Mouse (Mus musculus) mesoderm, embryonic 11.5 days (tissue): ENCODE measurements around the gene Rptor.

Experiments
- DNase-seq: peaks from one replicate; pipeline ENCODE4 v3.0.0-alpha.2; 2012; ENCODE audit warnings: low read depth, low spot score

The Rptor gene

DNA sequence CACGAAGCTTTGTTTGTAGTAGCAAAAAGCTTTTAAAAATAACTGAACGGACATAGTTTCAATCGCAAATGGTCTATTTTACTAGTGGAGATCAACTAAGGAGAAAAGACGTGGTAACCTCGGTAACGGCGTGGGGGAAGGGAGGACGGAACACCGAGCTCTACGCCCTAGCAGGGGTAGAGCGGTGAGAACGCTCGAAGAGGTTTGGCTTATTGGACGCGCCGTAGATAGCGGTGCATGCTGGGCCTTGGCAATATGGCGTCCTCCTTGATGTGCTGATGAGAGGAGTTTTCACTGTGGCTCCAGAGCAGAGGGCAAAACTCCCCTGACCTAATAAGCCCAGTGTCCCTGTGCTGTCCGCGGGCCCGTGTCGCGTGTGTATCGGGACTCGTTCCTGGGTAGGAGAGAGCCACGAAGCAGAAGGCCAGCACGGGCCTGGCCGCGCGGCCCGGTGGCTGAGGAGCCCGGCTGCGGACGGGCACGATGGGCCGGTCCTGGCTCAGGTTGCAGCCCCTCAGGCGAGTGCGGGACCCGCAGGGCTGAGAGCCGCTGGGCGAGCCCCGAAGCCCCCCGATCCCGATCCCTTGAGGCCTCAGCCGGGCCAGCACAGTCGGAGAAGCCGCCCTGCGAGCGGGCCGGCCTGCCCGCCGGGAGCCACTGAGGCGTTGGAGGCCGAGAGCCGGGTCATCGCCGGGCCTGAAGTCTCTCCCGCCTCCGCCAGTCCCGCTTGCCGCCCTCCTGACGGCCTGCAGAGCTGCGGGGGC is at the start of gene Rptor:
TSS of gene Rptor (plus strand) at position 143 of the 764 bp plus-strand sequence.
- DNase-seq: peak; percentile 96

GRCm38 (mm10) chr11:119554706-119555105 is 48.0 kb upstream of the Rptor start:
- DNase-seq: no peak

DNA sequence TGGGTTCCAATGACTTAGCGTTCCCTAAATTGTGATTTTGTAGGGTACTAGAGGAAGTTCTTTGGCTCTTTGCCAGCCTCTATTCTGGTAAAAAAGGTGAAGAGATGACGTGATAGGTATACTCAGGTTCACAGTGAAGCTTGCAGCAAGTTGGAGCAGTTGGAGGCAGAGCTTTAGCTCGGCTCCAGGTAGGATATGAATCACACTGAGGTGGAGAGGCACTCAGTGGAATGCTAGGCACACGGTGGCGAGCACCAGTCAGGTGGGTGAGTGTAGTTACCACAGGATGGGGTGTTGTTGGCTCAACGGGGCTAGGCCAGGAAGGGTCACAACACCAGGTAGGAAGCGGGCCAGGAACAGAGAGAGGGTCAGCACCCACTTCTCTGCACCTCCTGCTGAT is 47.5 kb upstream of the Rptor start:
- DNase-seq: no peak

DNA sequence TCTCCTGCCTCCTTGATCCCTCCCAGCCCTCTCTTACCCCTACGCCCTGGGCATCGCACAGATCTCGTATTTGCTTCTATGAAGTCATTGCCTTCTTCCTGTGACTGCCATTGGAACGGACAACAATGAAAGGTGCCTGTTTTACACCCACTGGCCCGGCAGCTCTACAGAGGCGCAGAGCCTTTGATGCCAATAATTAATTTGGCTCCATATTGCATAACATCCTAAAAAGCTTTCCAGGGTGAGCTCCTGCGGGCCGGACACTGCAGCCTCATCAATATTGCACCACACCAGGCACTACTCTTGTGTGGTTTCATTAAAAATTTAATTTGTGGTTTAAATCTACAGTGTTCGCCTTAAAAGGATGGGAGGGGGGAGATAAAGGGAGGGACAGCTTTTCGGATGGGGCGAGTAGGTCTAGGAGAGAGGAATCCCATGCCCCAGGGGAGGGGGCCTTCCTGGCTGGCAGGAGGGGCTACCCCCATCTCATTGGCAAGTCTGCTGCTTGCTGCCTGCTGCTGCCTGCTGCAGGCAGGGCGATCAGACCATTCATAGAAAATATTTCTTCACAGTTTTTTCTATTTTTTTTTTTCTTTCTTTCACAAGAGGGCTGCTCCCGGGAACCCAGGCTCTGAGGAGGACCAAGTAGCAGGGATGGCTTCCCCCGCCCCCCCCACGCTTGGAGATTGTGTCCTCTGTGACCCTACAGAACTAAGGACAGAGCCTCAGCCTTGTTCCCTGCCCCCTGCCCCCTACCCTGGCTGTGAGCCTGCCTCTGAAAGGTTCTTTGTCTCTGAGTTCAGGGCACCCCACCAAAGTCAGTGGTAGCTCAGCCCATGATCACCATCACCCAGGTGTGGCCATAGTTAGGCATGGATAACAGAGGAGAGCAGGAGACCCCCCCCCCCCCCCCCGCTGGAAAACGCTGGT is 44.5 kb upstream of the Rptor start:
- DNase-seq: no peak

DNA sequence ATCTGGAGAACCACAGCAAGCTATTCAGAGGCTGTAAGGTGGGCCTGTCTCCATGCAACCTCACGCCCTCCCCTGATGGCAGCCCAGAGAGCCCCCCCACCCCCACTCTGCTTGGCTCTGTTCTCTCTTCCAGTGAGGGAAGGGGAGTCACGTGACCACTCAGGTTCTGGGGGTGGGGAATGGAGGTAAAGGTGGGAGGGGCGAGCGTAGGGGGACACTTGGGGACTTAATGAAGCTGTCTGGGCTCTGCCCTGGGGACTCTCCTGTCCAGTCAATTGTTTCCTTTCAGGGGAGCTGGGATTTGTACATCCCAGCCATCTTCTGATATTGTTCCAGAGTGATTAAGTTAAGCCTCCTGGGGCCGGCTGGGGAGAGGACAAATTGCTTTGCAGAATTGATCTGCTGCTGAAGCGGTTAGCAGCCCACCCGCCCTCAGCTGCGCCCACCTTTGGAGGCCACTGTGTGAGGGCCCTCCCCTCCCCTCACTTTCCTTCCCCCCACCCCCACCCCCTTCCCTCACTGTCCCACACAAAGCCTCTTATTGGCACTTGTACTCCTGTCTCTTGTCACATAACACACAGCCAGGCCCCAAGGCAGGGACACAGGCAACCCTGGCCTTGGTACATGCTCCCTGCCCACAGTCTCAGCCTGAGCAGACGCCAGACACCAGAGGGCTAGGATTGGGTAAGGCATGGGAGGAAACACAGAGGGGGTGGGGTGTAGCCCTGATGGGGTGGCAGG is 43.7 kb upstream of the Rptor start:
- DNase-seq: peak; percentile 71

GRCm38 (mm10) chr11:119562286-119562685 is 40.4 kb upstream of the Rptor start:
- DNase-seq: no peak

- no peak for DNase-seq
Observed at GRCm38 (mm10) chr11:119563166-119563565, 39.5 kb upstream of the Rptor start.

DNA sequence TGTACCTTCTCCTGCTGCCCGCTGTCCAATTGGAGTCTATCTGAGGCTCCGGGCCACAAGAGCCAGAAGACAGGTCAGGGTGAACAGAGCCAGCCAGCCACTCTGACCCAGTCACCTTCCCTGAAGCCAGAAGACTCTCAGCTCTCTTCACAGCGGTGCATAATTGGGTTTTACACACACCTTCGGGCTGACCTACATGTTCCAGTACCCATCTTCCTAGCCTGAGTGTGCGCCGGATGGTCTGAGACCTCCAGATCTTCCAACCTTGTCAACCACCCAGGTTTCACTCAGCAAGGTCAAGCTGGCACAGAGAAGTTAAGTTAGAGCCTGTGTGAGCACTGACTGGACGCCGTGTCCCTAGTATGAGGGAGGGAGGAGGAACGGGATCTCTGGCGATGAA is 38.3 kb upstream of the Rptor start:
- no peak for DNase-seq

GRCm38 (mm10) chr11:119565021-119565420 is 37.7 kb upstream of the Rptor start:
- no peak for DNase-seq

GRCm38 (mm10) chr11:119565684-119566083 is 37.0 kb upstream of the Rptor start:
- no peak for DNase-seq

DNA sequence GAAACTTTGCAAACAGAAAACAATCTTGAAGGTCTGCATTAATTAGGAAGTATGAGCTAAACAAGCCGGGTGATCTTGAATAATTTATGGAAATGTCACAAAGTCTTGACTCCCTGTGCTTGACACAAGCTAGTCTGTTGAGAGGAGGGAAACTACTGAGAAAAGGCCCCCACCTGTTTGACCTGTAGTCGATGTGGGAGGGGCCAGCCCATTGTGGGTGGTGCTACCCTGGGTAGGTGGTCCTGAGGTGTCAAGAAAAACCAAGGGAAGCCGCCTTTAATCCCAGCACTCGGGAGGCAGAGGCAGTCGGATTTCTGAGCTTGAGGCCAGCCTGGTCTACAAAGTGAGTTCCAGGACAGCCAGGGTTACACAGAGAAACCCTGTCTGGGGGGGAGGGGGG is 36.5 kb upstream of the Rptor start:
- no peak for DNase-seq

DNA sequence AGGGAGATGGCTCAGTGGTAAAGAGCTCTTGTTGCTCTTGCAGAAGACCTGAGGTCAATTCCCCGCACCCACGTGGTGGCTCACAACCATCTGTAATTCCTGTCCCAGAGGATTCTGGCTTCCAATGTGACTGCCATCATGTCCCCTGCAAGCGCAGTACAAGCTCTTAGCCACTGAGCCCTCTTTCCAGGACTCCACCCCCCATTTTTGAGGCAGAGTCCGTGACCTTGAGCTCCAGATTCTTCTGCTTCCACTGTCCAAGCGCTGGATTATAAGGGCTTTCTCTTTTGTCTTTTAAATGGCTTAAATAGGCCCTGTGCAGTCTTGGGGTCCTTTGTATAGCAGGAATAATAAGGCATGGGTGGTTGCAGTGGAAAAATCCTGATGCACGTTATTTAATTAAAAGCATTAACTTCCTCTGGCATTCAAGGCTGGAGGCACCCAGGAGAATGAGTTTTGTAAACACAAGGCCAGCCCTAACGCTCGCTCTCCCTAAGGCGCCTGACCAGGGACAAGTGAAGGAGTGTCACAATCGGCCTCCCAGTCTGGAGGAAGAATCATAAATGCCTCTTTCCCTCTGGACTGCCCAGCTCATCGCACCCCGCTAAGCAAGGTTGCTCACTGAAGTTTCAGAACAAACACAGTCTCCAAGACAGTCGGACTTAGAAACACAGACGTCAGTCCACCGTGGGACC is 30.2 kb upstream of the Rptor start:
- no peak for DNase-seq

- no peak for DNase-seq
Observed at GRCm38 (mm10) chr11:119576855-119577254, 25.9 kb upstream of the Rptor start.

GRCm38 (mm10) chr11:119577721-119578120 is 25.0 kb upstream of the Rptor start:
- DNase-seq: no peak

DNA sequence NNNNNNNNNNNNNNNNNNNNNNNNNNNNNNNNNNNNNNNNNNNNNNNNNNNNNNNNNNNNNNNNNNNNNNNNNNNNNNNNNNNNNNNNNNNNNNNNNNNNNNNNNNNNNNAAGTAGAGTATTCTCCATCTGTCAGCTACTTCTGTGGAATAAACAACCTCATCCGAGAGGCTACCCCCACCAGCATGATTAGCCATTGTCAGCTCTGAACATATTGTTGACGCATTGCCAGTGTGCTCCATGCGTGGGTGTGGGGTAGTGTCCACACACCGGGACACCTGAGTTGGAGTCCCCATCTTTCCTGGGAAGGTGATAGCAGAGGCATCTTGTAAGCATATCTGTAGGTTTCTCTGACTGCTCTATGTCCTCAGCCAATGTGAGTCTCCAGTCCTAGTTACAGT is 16.2 kb upstream of the Rptor start:
- no peak for DNase-seq

- DNase-seq: no peak
Observed at GRCm38 (mm10) chr11:119587112-119587511, 15.6 kb upstream of the Rptor start.

DNA sequence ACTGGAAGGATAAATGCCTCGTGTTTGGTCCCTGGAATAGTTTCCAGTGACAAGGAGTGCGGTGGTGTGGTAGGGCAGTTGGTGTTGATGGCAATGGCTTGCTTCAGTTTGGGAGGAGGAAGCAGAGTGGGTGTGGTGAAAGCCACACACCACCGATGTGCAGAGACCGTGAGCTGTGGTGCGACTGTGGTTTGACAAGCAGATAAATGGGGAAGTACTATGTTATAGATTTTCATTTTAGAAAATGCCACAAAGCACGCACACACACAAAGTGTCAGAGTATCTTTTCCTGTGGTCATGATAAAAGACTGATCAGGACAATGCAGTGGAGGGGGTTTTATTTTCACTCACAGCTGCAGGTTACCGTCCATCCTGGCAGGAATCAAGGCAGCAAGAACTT is 13.5 kb upstream of the Rptor start:
- DNase-seq: no peak

GRCm38 (mm10) chr11:119593966-119594365 is 8.7 kb upstream of the Rptor start:
- DNase-seq: no peak

DNA sequence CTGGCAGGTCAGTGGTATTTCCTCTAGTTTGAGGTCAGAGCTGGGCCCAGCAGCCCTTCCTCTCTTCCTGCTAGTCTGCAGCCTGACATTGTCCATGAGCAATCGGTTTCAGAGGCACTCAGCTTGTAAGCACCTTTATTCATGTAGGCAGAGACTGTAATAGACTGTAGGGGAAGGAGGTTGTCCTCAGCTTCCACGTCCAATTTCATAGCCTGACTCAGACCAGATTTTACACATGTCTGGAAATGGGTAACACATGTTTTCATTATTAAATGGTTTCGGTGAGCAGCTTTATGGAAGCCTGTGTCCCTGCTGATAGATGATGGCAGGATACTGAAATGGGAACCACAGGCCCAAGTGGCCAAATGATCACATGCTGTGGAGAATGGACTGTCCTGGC is 3.8 kb upstream of the Rptor start:
- DNase-seq: no peak

DNA sequence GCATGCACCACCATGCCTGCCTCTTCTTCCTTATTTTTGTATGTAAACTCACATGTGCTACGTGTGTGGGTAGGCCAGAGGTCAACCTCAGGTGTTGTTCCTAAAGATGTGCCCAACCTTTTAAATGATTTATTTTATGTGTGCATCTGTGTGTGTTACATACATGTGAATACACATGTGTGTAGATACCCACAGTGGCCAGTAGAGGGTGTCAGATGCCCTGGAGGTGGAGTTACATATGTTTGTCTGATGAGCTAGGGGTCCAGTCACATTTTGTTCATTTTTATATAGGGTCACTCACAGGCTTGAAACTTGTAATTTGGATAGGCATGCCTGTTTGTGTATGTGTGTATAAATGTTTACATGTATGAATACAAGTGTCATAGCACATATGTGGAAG is 2.4 kb upstream of the Rptor start:
- no peak for DNase-seq

DNA sequence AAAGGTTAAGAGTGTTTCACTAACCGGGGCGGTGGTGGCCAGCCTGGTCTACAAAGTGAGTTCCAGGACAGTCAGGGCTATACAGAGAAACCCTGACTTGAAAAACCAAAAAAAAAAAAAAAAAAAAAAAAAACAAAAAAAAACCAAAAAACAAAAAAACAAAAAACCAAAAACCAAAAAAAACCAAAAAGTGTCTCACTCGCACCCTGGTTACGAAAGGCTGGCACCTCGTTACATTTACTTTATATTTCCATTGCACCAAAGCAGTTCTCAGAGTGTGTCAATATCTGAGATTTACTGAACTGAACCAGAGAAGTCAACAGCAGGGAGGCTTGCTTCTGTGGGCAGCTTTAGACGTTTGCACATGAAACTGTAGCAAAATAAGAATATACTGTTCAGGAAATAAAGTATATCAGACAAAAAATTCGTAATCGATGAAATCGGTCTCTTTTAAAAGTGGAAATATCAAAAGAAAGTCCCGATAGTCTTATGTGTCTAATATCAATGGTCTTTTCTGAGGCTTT is 466 bp upstream of the Rptor start:
- no peak for DNase-seq
